Mouse (Mus musculus) spleen, adult 2 months (tissue): Measurements from ENCODE around the gene Mei4.

Source experiments
- CTCF ChIP-seq: fragments of 200-500 bp; IDR thresholded peaks from 2 replicates; pipeline ENCODE4 v1.5.1; 2011; ENCODE audit warnings: mild to moderate bottlenecking, inconsistent platforms; ENCODE audit not compliant: insufficient read depth, insufficient read length, insufficient replicate concordance; ENCODE audit errors: extremely low read depth
- POLR2A ChIP-seq: fragments of 200-500 bp; IDR thresholded peaks from 2 replicates; pipeline ENCODE4 v1.6.1; 2011; ENCODE audit warnings: low read depth, low read length, inconsistent platforms

- TF ChIP-seq POLR2A (no peak), CTCF (no peak)
Observed at GRCm38 (mm10) chr9:82075270-82075669, 211.8 kb downstream of the Mei4 start.
